Mouse (Mus musculus): Measurements from ENCODE around the gene Exoc3l. TPM values are rescaled to one million over a fixed set of nuclear protein-coding genes. Genes with fewer than 3 reads are reported as not detected.
A peak's percentile ranks its signal among the peaks of the same experiment; 100 is the strongest.
"Not testable (repeated sequence)": the region's sequence is repeated elsewhere in the genome, so short reads cannot be mapped to it uniquely, and the experiment has no call there.

Gene Exoc3l
- total RNA-seq, 2 experiments from 2014 or later: 1.6 TPM

DNA sequence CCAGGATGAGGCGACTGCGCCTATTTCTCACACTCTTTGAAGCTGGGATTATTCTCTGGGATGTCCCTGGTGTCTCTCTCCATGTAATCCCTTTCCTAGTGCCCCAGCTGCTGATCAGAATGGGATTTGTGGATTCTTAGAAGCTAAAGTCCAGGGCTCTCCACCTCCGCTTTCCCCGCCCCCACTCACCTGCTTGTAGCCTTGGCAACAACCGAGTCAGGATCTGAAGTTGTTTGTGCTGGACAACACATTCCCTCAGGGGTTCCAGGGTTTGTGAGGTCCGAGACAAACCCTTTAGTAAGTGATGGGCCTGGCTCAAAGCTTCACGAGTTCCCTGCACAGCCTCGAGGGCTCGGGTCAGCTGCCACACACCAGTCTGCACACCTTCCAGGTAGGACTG lies 1.1 kb downstream of the Exoc3l start:
- DNase-seq (ENCODE audit: low spot score in 2 of 2): no peak

DNA sequence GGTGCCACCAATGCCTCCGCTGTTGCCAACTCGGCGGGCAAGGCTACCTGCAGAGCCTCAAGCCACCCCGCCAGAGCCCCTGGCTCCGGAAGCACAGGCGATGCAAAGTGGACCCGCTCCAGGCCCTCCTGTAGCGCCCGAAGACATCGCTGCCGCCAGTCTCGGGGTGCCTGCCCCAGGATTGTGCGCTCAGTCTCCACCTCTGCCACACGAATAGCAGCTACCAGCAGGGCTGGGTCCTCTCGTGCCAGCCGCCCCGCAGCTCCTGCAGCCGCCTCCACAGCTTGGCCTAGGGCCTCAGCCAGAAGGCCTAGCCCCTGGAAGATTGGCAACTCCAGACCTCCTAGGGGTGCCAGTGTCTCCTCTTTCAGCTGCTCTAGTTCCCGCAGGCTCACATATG lies 2.5 kb downstream of the Exoc3l start:
- DNase-seq (ENCODE audit: low spot score in 2 of 2): no peak

DNA sequence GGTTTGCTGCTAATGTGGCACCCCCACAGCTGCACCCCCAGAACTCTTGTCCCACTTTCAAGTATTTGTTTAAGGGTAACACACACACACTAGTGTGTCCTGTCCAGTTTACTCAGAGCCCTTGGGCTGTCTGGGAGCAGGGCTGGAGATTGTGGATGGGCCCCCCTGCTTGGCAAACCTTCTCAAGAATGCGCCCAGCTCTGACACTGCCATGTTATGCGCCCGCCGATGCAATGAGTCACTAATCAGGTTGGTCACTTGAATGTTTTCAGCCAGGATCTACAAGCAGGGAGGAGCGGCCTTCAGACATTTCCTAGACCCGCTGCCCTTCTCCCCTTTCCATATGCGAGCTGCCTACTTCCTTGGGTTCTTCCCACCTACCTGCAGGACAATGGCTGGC lies 3.4 kb downstream of the Exoc3l start:
- DNase-seq (ENCODE audit: low spot score in 2 of 2): no peak

DNA sequence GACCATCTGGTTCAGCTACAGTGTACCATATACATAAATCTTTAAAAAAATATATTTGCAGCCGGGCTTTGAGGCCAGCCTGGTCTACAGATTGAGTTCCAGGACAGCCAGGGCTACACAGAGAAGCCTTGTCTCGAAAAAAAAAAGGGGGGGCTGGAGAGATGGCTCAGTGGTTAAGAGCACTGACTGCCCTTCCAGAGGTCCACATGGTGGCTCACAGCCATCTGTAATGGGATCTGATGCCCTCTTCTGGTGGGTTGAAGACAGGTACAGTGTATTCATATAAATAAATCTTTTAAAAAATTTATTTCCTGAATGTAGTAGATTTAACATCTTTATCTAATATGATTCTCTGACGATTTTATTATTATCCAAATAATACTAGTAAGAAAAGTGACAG lies 4.1 kb downstream of the Exoc3l start:
- DNase-seq (ENCODE audit: low spot score in 2 of 2): not testable (repeated sequence)

DNA sequence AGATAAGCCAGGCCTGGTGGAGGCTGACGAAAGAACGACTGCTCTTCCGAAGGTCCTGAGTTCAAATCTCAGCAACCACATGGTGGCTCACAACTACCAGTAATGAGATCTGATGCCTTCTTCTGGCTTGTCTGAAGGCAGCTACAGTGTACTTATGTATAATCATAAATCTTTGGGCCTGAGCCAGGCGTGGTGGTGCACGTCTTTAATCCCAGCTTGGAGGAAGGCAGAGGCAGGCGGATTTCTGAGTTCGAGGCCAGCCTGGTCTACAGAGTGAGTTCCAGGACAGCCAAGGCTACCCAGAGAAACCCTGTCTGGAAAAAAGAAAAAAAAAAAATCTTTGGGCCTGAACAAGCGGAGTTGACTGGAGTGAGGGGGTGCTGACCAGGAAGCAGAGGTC lies 4.5 kb downstream of the Exoc3l start:
- DNase-seq (ENCODE audit: low spot score in 2 of 2): not testable (repeated sequence)

DNA sequence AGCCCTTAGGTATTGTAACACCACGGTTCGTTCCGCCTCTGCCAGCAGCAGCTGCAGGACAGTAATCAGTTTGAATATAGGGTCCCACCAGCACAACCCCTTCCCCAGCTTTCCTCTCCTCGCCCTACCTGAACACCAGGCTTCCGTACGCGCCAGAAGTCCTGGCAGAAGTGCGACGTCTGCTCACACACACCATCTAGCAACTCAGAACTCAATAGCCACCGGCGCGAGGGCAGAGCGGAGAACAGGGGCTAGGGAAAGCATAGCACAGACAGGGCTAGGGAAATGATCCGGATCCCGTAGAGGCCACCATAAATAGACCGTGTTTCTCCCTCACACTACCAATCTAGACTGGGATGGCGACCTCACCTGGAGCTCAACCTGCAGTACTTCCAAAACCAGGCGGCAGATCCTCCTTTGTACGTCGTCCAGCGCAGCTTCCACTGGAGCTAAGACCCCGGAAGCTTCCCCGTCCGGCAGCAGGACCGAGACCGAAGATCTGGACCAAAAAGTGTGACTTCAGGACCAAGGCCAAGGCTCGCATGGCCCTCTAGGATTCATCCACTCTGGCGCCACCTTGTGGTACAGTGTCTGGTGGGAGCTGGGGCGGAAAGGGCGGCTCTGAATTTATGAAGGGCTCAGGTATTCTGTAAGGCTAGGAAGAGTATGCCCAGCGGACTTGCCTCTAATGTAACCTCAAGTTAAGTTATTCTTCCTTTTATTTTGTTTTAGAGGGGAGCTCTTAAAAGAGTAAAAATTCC lies 5.2 kb downstream of the Exoc3l start:
- peak; percentile 77 to 90 for DNase-seq (ENCODE audit: low spot score in 2 of 2)

DNA sequence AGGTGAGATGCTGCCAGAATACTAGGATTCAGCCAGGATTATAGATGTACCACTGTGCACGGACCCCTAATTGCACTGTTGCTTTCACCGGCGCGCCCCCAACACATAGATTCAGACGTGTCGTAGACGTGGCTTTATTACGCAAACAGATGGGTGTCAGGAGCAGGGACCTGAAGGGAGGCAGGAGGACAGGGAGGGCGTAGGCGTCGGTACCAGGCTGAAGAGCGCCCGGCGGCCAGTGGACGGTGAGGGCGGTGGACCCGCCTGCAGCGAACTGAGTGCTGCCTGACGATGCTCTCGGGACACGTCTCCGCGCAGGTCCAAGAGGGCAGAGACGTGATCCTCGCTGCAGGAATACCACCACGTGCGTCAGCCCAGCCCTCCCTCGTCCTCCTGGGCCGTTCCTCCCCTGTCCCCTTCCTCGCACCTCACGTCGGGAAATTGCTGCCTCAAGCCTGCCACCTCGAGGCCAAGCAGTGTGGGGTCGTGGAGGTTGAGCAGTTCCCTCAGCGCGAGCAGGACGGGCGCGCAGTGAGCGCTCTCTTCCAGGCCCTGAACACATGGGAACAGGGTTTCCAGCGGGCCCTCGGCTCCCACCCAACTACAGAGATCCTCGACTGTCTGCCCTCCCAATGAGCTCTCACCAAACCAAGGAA lies 6.0 kb downstream of the Exoc3l start, which contains the start of gene 4931428F04Rik:
Gene 4931428F04Rik (minus strand): TSS at position 60 of the 656 bp plus-strand sequence.
- peak; percentile 40 to 41 for DNase-seq (ENCODE audit: low spot score in 2 of 2)

DNA sequence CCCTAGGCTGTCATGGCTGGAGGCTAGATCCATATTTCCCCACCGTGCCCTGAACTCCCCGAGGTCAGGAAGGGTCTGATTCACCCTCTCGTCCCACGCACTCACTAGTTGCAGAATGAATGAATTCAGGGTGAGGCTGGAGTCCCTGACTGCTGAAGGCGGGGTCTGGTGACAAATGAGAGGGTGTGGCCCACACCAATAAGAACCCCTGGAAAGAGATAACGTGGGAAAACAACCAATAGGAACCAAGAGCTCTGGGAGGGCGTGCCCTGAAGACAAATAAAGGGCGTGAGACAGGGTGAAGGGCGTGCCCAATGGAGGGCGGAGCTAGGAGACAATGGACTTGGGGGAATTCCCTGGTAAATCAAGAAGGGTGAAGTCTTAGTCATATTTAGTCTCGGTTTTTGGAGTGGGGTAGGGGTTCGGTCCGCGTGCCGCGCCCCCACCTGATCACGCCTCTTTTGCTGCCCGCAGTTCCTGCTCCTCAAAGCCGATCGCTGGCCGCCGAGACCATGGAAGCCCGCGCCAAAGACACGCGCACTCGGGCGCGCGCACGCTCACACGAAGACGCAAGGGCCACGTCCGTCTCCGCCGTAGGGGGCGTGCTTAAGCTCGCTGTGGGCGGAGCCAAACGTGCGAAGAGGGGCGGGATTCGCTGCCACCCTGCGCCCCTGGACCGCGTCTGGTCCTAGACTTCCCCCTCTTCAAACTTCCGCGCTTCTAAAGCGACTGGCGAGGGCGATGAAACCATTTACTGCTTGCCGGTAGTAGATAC lies 6.8 kb downstream of the Exoc3l start:
- peak; percentile 93 to 94 for DNase-seq (ENCODE audit: low spot score in 2 of 2)

DNA sequence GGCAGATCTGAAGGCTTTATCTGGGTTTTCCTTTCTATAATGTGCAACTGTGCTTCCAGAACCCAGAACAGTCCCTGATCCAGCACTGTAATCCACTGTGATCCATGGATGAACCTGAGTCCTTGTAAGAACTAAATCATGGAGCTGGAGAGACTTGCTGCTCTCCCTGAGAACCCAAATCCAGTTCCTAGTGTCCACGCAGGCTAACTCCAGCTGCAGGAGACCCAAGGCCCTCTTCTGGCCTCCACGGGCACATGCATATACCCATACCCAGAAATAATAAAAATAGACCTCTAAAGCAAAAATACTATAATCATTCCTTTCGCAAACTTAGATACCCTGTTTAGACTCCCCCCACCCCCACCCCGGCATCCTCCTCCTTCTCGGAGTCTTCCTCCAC lies 7.7 kb downstream of the Exoc3l start:
- DNase-seq (ENCODE audit: low spot score in 2 of 2): no peak

DNA sequence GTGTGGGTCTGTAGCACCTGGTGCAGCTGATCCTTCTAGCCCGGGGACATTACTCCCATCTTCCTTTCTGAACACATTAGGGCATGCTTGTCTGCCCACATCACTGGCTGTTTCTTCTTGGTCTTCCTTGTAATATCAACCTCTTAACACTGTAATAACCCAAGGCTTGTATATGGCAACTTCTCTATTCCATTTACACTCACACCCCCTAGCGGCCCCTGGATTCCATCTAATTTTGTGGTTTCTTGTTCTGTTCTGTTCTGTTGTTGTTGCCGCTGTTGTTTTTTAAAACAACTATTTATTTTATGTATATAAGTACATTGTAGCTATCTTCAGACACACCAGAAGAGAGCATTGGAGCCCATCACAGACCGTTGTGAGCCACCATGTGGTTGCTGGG lies 9.0 kb downstream of the Exoc3l start:
- DNase-seq (ENCODE audit: low spot score in 2 of 2): no peak

DNA sequence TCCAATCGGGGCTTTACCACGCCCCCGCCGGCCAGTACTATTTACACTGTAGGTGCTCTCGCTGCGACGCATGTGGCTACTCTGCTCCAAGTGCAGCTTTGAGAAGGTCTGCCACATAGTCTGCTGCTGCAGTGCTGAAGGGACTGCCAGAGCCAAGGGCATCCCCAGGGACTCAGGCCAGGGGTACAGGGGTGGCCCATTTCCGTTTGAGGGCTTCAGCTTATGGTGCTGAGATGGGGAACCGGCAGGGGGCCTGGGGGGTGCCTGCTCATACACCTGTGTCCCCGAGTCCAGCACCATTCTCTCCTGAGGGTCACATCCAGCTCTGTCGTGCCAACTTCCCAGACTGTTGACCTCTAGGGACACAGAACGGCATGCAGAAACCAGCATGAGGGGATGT lies 10.4 kb downstream of the Exoc3l start:
- no peak for DNase-seq (ENCODE audit: low spot score in 2 of 2)

DNA sequence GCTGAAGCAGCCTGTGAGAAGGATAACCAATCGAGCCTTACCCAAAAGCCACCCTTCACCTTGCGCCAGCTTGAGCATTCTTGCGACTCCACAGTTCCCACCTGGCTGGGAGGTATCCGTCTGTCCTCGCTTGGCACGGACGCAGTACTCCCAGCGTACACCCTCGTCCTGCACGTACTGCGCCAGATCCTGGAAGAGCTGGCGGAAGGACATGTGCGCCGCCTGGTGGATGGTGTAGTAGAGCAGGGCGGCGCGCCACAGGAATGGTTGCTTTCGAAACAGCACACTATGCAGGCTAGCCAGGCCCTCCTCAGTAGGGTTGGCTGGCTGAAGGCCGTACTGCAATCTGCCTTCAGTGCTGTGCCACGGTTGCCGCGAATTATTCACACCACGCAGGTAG lies 12.8 kb downstream of the Exoc3l start:
- no peak for DNase-seq (ENCODE audit: low spot score in 2 of 2)

DNA sequence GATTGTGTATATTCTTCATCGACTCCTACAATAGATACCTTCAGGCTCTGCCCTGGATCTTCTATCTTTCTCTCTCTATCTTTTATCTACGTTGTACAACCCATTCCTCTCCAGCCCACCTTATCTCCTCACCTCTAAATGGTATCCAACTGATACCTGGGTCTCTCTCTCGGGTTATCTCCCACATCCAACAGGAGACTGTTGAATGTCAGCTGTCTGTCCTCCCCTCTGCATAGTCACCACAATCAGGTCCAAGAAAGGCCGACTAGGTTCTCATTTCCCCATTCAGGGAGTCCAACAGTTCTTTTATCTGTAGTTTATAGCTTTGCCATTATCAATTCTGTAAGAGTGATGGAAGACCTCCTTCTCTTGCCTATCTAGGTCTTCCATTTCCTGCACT lies 13.7 kb downstream of the Exoc3l start:
- DNase-seq (ENCODE audit: low spot score in 2 of 2): no peak

DNA sequence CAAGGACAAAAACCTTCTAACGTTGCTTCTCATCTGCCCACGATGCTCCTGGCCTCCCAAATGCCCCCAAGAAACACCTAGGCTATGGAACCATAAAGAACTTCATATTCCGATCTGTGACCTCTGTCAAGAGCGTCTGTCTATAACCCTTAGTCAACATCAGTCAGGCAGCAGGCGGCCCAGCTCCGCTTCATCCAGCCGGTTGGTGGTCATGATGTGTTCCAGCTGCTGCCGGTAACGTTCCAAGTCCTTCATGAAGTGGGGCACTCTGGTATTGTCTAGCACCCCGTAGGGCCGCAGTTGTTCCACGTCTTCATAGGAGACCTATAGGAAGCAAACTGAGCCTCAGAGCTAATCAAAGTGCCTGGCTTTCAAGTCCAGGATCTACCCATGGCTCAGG lies 14.1 kb downstream of the Exoc3l start:
- no peak for DNase-seq (ENCODE audit: low spot score in 2 of 2)

DNA sequence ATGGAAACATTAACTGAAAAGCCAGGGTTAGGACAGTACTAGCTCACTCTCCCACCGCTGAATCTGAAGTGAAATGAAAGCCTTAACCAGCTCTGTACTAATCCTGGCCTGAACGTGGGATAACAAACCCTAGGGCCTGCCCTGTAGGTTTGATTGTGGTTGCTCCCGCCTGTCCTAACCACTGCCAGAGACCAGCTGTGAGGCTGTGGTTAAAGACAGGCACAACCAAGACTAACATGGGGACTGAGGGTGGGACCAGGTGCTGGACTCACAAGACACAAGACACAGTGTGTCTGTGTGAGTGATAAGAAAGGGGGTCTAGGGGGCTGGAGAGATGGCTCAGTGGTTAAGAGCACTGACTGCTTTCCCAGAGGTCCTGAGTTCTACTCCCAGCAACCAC lies 15.3 kb downstream of the Exoc3l start:
- no peak for DNase-seq (ENCODE audit: low spot score in 2 of 2)

DNA sequence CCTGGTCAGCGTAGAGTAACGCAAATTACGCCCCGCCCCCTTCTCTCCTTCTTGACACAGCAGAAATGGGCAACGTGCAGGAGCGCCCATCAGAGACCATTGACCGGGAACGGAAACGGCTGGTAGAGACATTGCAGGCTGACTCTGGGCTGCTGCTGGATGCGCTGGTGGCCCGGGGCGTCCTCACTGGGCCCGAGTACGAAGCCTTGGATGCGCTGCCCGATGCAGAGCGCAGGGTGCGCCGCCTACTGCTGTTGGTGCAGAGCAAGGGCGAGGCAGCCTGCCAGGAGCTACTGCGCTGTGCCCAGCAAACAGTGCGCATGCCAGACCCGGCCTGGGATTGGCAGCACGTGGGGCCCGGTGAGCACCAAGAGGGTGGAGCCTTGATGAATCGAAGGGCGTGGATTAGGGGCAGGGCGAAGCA lies 17.0 kb downstream of the Exoc3l start:
- DNase-seq (ENCODE audit: low spot score in 2 of 2): peak; percentile 81 to 88

DNA sequence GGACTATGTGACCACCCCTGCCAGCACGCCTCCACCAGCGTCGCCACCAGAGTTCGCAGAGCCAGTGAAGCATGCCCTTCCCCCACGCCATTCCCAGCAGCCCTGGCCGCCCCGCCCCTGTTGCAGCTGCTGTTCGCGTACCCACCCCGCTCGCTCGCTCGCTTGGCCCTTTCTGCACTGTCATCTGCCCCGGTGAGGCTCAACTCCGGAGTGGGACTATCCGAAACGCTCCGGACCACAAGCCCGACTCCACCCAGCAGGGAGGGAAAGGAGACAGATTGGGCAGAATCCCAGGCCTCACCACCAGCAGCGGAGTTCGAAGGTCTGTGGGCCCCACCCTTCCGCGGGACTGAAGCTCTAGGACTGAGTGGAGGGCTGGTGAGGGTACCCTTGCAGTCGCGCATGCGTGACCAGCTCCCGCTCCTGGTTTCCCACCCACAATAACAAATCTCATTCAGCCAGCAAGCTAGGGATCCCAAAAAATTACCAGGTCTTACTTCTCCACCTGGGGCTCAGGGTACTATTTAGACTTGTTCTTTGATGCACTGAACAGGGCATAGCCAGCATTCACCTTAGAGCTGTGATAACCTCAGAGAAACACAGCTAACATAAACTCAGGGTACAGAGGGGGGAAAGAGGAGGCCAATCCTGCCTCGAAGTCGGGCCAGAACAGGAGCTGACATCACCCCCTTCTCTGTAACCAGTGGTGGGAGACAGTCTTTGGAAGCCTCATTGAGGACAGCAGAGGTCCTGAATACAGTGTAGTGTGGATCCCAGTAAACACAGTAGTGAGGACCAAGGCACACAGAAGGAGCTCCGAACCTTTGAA lies 19.4 kb downstream of the Exoc3l start:
- DNase-seq (ENCODE audit: low spot score in 2 of 2): peak; percentile 64 to 68

DNA sequence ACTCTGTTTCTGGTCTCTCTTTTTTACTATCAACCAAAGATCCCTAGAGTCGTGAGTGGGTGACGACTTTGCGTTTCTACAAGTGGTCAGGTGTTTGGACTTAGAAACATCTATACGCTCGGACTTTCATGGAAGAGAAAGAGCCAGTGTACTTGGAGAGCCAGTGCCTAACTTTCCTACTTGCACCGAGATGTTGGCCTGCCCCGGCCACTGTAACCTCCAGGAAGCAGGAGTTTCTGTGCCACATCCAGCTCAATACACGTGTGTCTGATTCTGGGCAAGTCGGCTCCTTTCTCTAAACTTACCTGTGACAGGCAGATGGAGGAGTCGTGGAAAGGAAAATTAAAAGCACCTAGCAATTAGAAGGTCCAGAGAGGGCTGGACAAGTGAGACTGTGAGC lies 20.1 kb downstream of the Exoc3l start, which contains the start of gene Nol3:
Gene Nol3 (plus strand): TSS at position 301 of the 400 bp plus-strand sequence.
- DNase-seq (ENCODE audit: low spot score in 2 of 2): no peak

DNA sequence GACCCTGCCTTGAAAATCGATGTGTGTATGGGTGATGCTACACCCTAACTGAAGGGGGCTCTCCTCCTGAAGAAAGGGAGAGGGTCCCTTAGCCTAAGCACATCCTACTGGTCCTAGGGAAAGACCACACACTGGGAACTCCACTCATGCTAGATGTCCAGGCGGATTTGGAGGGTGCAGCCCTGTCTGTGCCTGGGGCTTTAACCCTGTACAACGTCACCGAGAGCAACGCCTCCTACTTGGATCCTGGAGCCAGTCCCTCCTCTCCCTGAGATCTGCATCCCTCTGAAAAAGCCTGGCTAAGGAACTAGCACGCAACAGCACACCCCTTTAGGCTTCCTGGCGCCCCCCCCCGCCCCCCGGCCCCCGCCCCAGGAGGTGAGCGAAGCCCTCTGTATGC lies 20.5 kb downstream of the Exoc3l start:
- DNase-seq (ENCODE audit: low spot score in 2 of 2): no peak

DNA sequence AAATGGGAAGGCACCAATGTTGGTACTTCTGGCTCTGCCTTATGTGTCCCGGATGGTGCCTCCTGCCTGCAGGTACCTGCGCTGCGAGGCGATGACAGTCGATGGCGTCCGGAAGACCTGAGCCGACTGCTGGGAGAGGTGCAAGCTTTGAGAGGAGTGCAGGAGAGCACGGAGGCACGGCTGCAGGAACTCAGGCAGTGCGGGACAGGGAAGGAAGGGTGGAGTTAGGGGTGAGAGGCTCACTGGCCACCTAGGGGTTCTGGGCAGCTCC lies 25.1 kb downstream of the Exoc3l start:
- no peak for DNase-seq (ENCODE audit: low spot score in 2 of 2)
